Mouse (Mus musculus) spleen, adult 2 months (tissue): Measurements from ENCODE around the gene Shb. TPM values are rescaled to one million over a fixed set of nuclear protein-coding genes. Genes with fewer than 3 reads are reported as not detected.
A peak's percentile ranks its signal among the peaks of the same experiment; 100 is the strongest.

Source experiments
- DNase-seq, 2 experiments: peaks; one replicate each; pipeline versions ENCODE4 v3.0.0 to v3.0.0-alpha.2; 2012 to 2021; ENCODE audit warnings: low spot score in 2 of 2, low read depth in 1 of 2
- H3K27ac ChIP-seq: fragments of 200-500 bp; 2 replicates; pipeline ENCODE4 v1.5.1; 2012; ENCODE audit warnings: low read length, inconsistent platforms; ENCODE audit not compliant: insufficient read depth
- H3K27me3 ChIP-seq: fragments of 200-500 bp; 2 replicates; pipeline ENCODE4 v1.6.1; 2012; ENCODE audit warnings: mild to moderate bottlenecking, moderate library complexity, low read length, inconsistent platforms; ENCODE audit not compliant: control insufficient read depth, insufficient read depth
- H3K36me3 ChIP-seq: fragments of 200-500 bp; 2 replicates; pipeline ENCODE4 v1.6.1; 2012; ENCODE audit warnings: mild to moderate bottlenecking, low read length, inconsistent platforms; ENCODE audit not compliant: control insufficient read depth, insufficient read depth
- H3K4me1 ChIP-seq: fragments of 200-500 bp; 2 replicates; pipeline ENCODE4 v1.6.1; 2011; ENCODE audit warnings: inconsistent platforms; ENCODE audit not compliant: control insufficient read depth, insufficient read depth, insufficient read length
- H3K4me3 ChIP-seq: fragments of 200-500 bp; 2 replicates; pipeline ENCODE4 v1.5.1; 2011; ENCODE audit warnings: mild to moderate bottlenecking, inconsistent platforms; ENCODE audit not compliant: insufficient read depth, insufficient read length; ENCODE audit errors: extremely low read depth
- CTCF ChIP-seq: fragments of 200-500 bp; IDR thresholded peaks from 2 replicates; pipeline ENCODE4 v1.5.1; 2011; ENCODE audit warnings: mild to moderate bottlenecking, inconsistent platforms; ENCODE audit not compliant: insufficient read depth, insufficient read length, insufficient replicate concordance; ENCODE audit errors: extremely low read depth
- POLR2A ChIP-seq: fragments of 200-500 bp; IDR thresholded peaks from 2 replicates; pipeline ENCODE4 v1.6.1; 2011; ENCODE audit warnings: low read depth, low read length, inconsistent platforms
- WGBS: fragments of 180-500 bp; shearing (Covaris S2); methylation state at CpG from one replicate; pipeline ENCODE4 v1.1.7; 2018; 5-methylcytosine and 5-hydroxymethylcytosine counted together
- polyA plus RNA-seq: library from polyadenylated mRNA; depleted of rRNA; stranded (reverse); fragments of >200 nt; gene quantifications from 2 replicates; pipeline ENCODE4 v1.2.3, GENCODE M21; 2012

Shb gene
- polyA plus RNA-seq, 1 experiment: 8.6 TPM

GRCm38 (mm10) chr4:45522583-45522900, 9.7 kb downstream of the Shb start:
- 82% methylated on average over 4 of the region's 4 CpGs for WGBS
- H3K4me1 ChIP-seq: no peaks in the 10 kb centered on the region
- TF ChIP-seq CTCF: no peak
- TF ChIP-seq POLR2A: no peak
- H3K36me3 ChIP-seq: no peaks in the 10 kb centered on the region
- no peak overlapping the region for H3K4me3 ChIP-seq
- H3K27ac ChIP-seq: no peak overlapping the region
- no peak for DNase-seq
- H3K27me3 ChIP-seq: no peaks in the 10 kb centered on the region

- no peaks in the 10 kb centered on the region for H3K4me1 ChIP-seq
These were observed 10.3 kb downstream of the Shb start for GRCm38 (mm10) chr4:45521705-45522582.

GRCm38 (mm10) chr4:45520375-45520774, 11.9 kb downstream of the Shb start:
- no peaks in the 10 kb centered on the region for H3K4me1 ChIP-seq
- no peak for DNase-seq
- H3K27me3 ChIP-seq: no peaks in the 10 kb centered on the region
- H3K27ac ChIP-seq: peak overlapping the region; percentile 27; the same call in 1 of the 2 replicates
- WGBS: 34% methylated on average over 8 of the region's 8 CpGs
- H3K4me3 ChIP-seq: no peak overlapping the region
- TF ChIP-seq POLR2A (no peak), CTCF (no peak)
- no peaks in the 10 kb centered on the region for H3K36me3 ChIP-seq

More at GRCm38 (mm10) chr4:45521705-45522582, 10.3 kb downstream of the Shb start:
- Histone ChIP-seq H3K27me3 (no peaks in the 10 kb centered on the region), H3K36me3 (no peaks in the 10 kb centered on the region), H3K27ac (no peak overlapping the region), H3K4me3 (no peak overlapping the region)
- TF ChIP-seq POLR2A (no peak), CTCF (no peak)
- DNase-seq: no peak
- WGBS: 82% methylated on average over 9 of the region's 9 CpGs

GRCm38 (mm10) chr4:45517399-45517798, 14.9 kb downstream of the Shb start:
- Histone ChIP-seq H3K4me1 (peaks cover 3% of the 10 kb centered on the region; the same call in 1 of the 2 replicates), H3K27ac (no peak overlapping the region), H3K36me3 (no peaks in the 10 kb centered on the region), H3K4me3 (no peak overlapping the region), H3K27me3 (no peaks in the 10 kb centered on the region)
- TF ChIP-seq POLR2A (no peak), CTCF (no peak)
- 82% methylated on average over 4 of the region's 4 CpGs for WGBS
- DNase-seq: no peak

GRCm38 (mm10) chr4:45515894-45516293, 16.4 kb downstream of the Shb start:
- no peaks in the 10 kb centered on the region for H3K27me3 ChIP-seq
- 79% methylated on average over 4 of the region's 4 CpGs for WGBS
- H3K4me1 ChIP-seq: peaks cover 3% of the 10 kb centered on the region; the same call in 1 of the 2 replicates
- H3K4me3 ChIP-seq: no peak overlapping the region
- H3K36me3 ChIP-seq: no peaks in the 10 kb centered on the region
- no peak for TF ChIP-seq POLR2A
- DNase-seq: no peak
- H3K27ac ChIP-seq: no peak overlapping the region

GRCm38 (mm10) chr4:45514406-45514805, 17.9 kb downstream of the Shb start:
- TF ChIP-seq CTCF: no peak
- TF ChIP-seq POLR2A: no peak
- H3K27ac ChIP-seq: no peak overlapping the region
- H3K27me3 ChIP-seq: no peaks in the 10 kb centered on the region
- H3K4me1 ChIP-seq: peaks cover 3% of the 10 kb centered on the region; the same call in 1 of the 2 replicates
- no peak overlapping the region for H3K4me3 ChIP-seq
- DNase-seq: no peak
- 40% methylated on average over 7 of the region's 7 CpGs for WGBS
- no peaks in the 10 kb centered on the region for H3K36me3 ChIP-seq

GRCm38 (mm10) chr4:45513791-45514293, 18.4 kb downstream of the Shb start:
- Histone ChIP-seq H3K27ac (no peak overlapping the region), H3K36me3 (no peaks in the 10 kb centered on the region), H3K27me3 (no peaks in the 10 kb centered on the region), H3K4me1 (peaks cover 3% of the 10 kb centered on the region; the same call in 1 of the 2 replicates), H3K4me3 (no peak overlapping the region)
- TF ChIP-seq POLR2A (no peak), CTCF (no peak)
- 3% methylated on average over 10 of the region's 10 CpGs for WGBS
- DNase-seq: peak in 1 of 2 experiments; percentile 46
